Mouse (Mus musculus) lung, postnatal 14 days (tissue): Measurements from ENCODE around the gene Akr1cl.

Experiments used
- DNase-seq: peaks from one replicate; pipeline ENCODE4 v3.0.0; 2021

The Akr1cl gene

DNA sequence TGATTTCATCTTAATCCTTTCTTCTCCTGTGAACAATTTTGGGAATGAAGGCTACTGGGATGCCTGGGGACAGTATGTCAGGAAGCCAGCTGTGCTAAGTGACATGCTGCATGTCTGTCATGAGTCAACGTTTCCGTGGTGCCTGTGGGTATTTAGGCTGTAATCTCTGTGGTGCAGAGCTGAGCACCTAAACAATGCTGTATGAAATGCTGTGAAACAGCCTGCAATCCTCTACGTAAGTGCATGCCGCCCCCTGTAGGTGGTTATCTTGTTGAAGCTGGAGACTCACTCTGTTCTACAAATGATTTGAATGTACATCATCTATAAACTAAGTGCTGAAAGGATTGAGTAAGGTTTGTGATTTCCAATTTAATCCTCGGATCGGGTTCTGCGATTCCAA lies 46.4 kb downstream of the Akr1cl start:
- DNase-seq: peak; percentile 82

DNA sequence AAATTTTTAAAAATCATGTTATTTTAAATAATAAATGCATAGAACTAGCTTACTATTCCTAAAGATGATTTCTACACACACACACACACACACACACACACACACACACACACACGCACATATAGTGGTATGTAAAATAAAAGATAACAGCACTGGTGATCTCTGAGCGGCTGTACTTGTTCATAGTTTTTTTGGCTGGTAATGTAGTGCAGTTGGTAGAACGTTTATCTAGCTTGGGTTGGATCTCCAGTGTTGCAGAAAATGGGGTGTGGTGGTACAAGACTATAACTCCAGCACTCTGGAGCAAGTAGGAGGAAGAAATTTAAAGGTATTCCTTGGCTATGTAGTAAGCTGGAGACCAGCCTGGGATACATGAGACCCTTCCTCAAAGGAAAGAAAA lies 49.3 kb downstream of the Akr1cl start:
- no peak for DNase-seq

DNA sequence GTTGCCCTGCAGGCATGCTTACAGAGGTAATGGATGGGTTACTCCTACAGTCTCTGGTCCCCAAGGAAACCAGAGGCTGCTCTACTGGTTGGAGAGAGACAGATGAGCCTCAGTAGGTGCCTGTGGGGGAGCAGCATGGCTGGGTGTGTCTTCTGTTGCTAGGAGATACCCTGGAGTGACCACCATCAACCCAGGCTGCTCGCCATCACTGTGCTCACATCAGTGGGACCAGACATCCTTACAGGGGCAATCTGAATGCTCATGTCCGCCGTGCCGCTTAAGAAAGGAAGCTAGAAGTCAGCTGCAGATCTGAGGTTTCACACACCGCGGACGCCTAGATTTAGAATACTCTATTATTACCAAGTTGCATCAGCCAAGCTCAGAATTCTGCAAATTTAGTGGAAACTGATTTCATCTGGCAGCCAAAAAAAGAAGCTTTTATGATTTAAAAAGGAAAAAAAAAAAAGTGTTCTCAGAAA lies 54.2 kb downstream of the Akr1cl start:
- no peak for DNase-seq

DNA sequence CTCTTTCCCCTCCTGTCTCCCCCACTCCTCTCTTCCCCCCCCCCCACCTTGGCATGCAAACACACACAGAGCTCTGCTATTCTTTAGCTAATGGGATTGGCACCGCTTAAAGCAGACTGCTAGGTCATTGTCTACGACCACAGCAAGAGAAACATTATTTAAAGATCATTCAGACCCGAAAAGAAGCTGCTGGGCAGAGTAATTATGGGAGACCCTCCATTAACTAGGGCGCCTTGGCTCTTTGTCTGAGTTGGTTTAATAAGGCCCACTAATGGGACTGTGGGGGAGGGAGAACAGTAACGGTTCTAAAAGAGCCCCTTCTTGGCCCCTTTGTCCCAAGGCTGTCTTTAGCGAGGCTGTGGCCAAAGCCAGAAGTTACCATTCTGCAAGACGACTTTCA lies 57.2 kb downstream of the Akr1cl start:
- DNase-seq: no peak

DNA sequence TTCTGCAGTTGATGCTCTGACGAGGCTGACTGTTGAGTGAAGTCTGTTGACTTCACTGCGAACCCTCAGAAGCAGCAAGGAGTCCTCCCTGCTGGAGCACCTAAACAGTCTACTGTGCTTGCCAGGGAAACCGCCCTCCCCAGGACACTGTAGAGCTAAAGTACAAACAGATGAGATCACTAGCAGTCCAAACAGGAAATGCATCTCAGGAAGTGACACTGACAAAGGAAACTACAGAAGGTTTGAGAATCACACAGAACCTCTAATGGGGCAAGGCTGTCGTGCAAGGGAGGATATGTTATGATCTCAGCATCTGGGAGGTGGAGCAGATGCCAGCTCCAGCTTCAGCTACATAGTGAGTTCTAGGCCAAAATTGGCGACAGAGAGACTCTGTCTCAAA lies 61.9 kb downstream of the Akr1cl start:
- DNase-seq: peak; percentile 14
